Mouse (Mus musculus): ENCODE measurements around the gene 2010003K11Rik. TPM values are rescaled to one million over a fixed set of nuclear protein-coding genes. Genes with fewer than 3 reads are reported as not detected.
A peak's percentile ranks its signal among the peaks of the same experiment; 100 is the strongest.

Gene 2010003K11Rik
- polyA plus RNA-seq, 1 experiment from 2014 or later, result not detected

DNA sequence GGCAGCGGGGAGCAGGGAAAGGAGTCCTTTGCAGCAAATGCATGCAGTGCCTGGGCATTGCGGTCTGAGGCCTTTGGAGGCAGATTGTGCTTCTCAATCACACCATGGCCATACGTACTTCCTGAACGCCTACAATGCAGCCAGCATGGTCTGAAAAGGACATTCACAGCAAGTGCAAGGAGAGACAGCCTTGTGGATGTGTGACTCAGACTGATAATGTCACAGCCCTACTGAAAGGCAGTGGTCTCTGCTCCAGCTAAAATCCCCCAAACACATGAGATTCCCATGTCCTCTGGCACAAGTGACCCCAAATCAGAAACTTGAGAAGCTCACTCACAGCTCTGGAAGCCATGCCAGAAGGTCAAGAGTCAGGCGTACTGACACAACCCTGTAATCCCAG lies 2.6 kb downstream of the 2010003K11Rik start:
- 77% methylated on average over 5 of the region's 5 CpGs for WGBS
- no peak for ATAC-seq (ENCODE audit: borderline replicate concordance, extremely low read depth, low FRiP score, low TSS enrichment)

DNA sequence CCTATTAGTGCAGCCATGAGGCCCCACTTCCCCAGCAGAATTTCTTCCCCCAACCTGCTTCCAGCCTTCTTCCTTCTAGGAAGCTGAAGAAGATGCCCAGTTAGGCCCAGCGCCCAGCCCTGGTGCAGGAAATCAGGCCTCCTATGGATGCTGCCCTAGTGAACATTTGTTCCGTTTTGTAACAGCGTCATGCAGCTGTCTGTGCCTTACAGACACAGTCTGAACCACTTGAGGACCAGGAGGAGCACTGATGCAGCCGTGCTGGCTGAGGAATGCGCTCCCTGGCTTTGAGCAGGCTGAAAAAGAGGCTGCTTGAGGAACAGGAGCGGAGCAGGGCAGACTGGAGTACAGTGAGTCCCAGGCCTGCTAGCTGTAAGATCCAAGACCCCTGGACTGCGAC lies 3.7 kb downstream of the 2010003K11Rik start:
- H3K27me3 ChIP-seq, result no peaks in the 10 kb centered on the region
- H3K9ac ChIP-seq, result no peak overlapping the region
- H3K4me3 ChIP-seq, result no peak overlapping the region
- ATAC-seq (ENCODE audit: borderline replicate concordance, extremely low read depth, low FRiP score, low TSS enrichment), result no peak
- H3K4me2 ChIP-seq, result no peak overlapping the region
- peaks cover 7% of the 10 kb centered on the region; the same call in 1 of the 2 replicates for H3K4me1 ChIP-seq
- no peaks in the 10 kb centered on the region for H3K9me3 ChIP-seq
- H3K36me3 ChIP-seq, result no peaks in the 10 kb centered on the region
- WGBS, result 54% methylated on average over 7 of the region's 7 CpGs
- no peak overlapping the region for H3K27ac ChIP-seq

More for the DNA sequence above, 2.6 kb downstream of the 2010003K11Rik start:
- no peaks in the 10 kb centered on the region for H3K9me3 ChIP-seq
- H3K4me3 ChIP-seq, result no peak overlapping the region
- H3K36me3 ChIP-seq, result no peaks in the 10 kb centered on the region
- peaks cover 7% of the 10 kb centered on the region; the same call in 1 of the 2 replicates for H3K4me1 ChIP-seq
- H3K9ac ChIP-seq, result no peak overlapping the region
- H3K27me3 ChIP-seq, result no peaks in the 10 kb centered on the region
- no peak overlapping the region for H3K4me2 ChIP-seq
- no peak overlapping the region for H3K27ac ChIP-seq

DNA sequence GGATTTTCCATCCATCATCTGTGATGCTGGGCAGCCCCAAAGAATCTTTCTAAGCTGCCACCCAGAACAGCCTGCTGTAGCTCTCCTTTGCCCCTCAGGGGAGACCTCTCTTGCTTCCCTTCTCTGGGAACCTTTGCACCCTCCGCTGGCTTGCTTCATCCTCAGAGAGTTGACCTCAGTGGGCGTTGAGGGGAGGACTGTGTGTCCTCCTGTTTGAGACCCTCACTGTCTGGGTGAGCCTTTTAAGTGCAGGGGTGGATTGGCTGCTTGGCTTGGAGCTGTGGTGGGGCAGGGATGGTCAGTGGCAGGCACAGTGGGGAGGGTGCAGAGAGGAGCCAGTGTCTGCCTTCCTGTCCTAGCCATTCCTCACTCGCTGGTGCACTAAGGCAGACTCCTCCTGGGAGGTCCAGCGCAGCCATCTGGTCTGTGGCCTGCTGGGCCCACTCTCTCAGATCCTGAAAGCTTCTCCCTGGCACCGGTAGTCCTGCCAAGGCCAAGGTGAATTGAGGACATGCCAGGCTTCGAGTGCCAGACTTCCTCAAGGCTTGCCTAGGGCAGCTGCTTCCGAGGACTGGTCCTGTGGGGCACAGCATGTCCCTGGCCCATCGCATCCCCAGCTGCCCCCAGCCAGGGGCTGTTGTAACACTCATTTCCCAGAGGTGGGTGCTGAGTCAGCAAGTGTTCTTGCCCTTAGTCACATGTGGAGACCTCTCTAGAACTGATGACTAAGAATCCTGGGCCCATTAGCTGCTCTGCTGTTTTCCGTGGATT lies 5.7 kb downstream of the 2010003K11Rik start:
- Histone ChIP-seq H3K9ac (no peak overlapping the region), H3K27ac (no peak overlapping the region), H3K4me1 (peaks cover 10% of the 10 kb centered on the region), H3K4me3 (no peak overlapping the region), H3K9me3 (no peaks in the 10 kb centered on the region), H3K27me3 (no peaks in the 10 kb centered on the region), H3K4me2 (no peak overlapping the region), H3K36me3 (no peaks in the 10 kb centered on the region)
- ATAC-seq (ENCODE audit: borderline replicate concordance, extremely low read depth, low FRiP score, low TSS enrichment), result no peak
- WGBS, result 54% methylated on average over 9 of the region's 9 CpGs

DNA sequence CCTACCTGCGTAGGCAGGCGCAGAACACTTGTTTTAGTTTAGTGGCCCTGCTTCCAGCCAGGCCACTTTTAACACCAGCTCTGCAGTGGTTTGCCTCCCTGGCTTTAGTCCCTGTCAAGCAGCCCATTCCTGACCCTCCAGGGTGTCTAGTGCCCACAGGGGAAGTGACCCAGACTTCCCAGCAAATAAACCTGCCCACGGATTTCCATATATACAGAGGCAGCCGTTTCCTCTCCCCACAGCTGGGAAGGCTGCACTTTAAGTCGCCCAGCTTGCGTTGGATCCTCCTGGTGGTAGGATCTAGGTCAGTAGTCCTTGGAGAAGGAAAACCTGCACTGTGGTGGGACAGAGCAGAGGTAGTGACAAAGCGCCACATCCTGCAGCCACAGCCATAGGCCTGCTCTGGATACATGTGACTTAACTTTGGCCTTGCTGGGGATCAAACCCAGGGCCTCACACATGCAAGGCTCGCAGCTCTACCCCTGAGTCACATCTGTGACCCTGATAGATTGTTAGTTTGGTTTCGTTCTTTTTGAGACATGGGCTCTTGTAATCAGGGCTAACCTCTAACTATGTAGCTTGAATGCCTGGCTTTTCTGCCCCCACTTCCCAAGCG lies 7.2 kb downstream of the 2010003K11Rik start:
- H3K27ac ChIP-seq, result no peak overlapping the region
- H3K9ac ChIP-seq, result no peak overlapping the region
- H3K36me3 ChIP-seq, result no peaks in the 10 kb centered on the region
- H3K27me3 ChIP-seq, result no peaks in the 10 kb centered on the region
- no peak overlapping the region for H3K4me2 ChIP-seq
- H3K4me3 ChIP-seq, result no peak overlapping the region
- 53% methylated on average over 10 of the region's 10 CpGs for WGBS
- no peak for ATAC-seq (ENCODE audit: borderline replicate concordance, extremely low read depth, low FRiP score, low TSS enrichment)
- no peaks in the 10 kb centered on the region for H3K9me3 ChIP-seq
- peaks cover 12% of the 10 kb centered on the region; the same call in 1 of the 2 replicates for H3K4me1 ChIP-seq

DNA sequence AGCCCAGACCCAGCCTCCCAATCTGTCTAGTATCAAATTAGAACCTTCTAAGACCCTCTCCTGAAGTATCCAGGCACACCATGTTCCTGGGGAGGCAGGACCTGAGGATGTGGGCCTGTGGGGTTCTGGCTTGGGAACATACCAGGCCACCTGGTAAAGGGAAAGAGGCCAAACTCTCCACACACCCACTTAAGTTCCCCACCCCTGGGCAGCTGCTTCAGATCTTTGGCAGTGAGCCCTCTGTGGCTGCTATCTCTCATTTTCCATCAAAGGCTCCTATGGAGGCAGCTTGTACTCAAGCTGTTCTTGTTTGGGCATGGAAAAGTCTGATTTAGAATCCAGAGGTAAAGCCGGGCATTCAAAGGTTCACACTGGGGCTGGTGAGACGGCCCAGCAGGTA lies 10.5 kb downstream of the 2010003K11Rik start:
- peak overlapping the region; percentile 64 for H3K27ac ChIP-seq
- WGBS, result 42% methylated on average over 2 of the region's 2 CpGs

DNA sequence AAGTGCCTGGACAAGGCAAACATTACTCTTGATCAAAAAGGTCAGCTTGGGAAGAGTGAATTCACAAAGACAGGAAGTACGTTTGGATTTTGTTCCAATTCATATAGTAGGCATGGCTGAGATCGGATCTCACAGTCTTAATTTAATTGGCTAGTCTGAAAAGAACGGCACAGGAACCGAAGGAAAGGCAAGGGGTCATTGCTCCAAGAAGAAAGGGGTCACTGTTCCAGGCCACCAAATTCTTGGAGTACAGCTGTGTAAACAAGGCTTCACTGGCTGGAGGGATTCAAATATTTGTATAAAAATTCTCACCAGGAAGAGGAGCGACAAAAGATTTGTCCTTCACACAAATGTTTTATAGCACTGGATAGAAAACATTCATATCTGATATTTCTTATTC lies 13.4 kb downstream of the 2010003K11Rik start:
- ATAC-seq (ENCODE audit: borderline replicate concordance, extremely low read depth, low FRiP score, low TSS enrichment), result no peak
- H3K27ac ChIP-seq, result peak overlapping the region; percentile 53
- 10% methylated on average over 5 of the region's 5 CpGs for WGBS

More for the DNA sequence above, 10.5 kb downstream of the 2010003K11Rik start:
- H3K27me3 ChIP-seq, result no peaks in the 10 kb centered on the region
- no peak overlapping the region for H3K9ac ChIP-seq
- peaks cover 18% of the 10 kb centered on the region for H3K4me1 ChIP-seq
- H3K9me3 ChIP-seq, result no peaks in the 10 kb centered on the region
- H3K4me3 ChIP-seq, result no peak overlapping the region
- no peaks in the 10 kb centered on the region for H3K36me3 ChIP-seq
- ATAC-seq (ENCODE audit: borderline replicate concordance, extremely low read depth, low FRiP score, low TSS enrichment), result 0 out of 2 replicates have a peak, but pooled peaks have one; percentile 10
- no peak overlapping the region for H3K4me2 ChIP-seq

DNA sequence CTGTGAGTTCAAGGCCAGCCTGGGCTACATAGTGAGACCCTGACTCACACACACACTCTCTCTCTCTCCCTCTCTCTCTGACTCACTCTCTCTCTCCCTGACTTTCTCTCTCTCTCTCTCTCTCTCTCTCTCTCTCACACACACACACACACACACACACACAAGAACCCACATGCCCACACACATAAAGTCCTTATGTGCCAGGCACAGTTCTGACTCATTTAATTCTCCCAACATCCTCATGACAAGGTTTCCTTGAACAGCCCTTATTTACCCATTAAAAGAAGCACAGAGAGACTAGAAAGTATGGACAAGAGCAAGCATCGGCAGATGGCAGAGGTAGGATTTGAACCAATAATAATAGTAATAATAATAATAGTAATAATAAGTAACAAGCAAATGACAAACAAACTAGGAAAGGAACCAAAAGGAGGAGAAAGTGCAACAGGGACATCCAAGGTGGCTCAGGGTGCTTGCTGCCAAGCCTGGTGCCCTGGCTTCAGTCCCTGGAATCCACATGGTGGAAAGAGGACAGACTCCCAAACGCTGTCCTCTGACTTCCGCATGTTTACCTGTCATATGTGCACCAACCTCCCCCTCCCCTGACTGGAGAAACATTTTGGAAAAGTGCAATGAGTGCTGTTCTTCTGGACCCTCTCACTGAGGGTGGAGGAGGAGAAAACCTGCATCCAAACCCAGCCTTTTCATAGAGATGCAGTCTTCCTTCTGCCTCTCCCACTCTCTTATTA lies 16.1 kb downstream of the 2010003K11Rik start:
- Histone ChIP-seq H3K9ac (no peak overlapping the region), H3K4me3 (no peak overlapping the region), H3K4me2 (no peak overlapping the region), H3K9me3 (no peaks in the 10 kb centered on the region), H3K4me1 (peaks cover 15% of the 10 kb centered on the region), H3K36me3 (no peaks in the 10 kb centered on the region), H3K27me3 (peaks cover under 1% of the 10 kb centered on the region; the same call in 1 of the 2 replicates), H3K27ac (no peak overlapping the region)
- WGBS, result 78% methylated on average over 3 of the region's 3 CpGs
- ATAC-seq (ENCODE audit: borderline replicate concordance, extremely low read depth, low FRiP score, low TSS enrichment), result no peak

More for the DNA sequence above, 13.4 kb downstream of the 2010003K11Rik start:
- H3K27me3 ChIP-seq, result no peaks in the 10 kb centered on the region
- peaks cover 18% of the 10 kb centered on the region for H3K4me1 ChIP-seq
- H3K36me3 ChIP-seq, result no peaks in the 10 kb centered on the region
- no peaks in the 10 kb centered on the region for H3K9me3 ChIP-seq
- no peak overlapping the region for H3K9ac ChIP-seq
- no peak overlapping the region for H3K4me3 ChIP-seq
- no peak overlapping the region for H3K4me2 ChIP-seq

DNA sequence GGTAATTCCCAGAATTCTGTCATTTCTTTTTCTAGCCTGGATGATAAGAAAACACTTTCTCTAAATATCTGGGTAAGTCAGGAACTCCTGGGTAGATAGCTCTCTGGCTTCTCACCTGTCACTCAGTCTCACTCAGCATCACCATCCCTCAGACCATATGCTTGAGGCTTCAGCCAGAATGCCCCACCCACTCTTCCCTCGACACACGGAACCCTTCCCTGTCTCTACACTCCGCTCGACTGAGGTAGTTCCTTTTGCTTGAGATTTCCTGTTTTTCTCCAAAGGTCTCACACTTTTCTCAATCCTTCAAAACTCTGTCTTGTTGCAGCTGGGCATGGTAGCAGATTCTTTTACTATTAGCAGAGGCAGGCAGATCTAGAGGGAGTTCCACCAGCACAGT lies 17.1 kb downstream of the 2010003K11Rik start:
- Histone ChIP-seq H3K4me1 (peaks cover 21% of the 10 kb centered on the region), H3K27ac (no peak overlapping the region), H3K9me3 (no peaks in the 10 kb centered on the region), H3K27me3 (peaks cover 10% of the 10 kb centered on the region), H3K9ac (no peak overlapping the region), H3K36me3 (no peaks in the 10 kb centered on the region), H3K4me2 (no peak overlapping the region), H3K4me3 (no peak overlapping the region)
- 27% methylated on average over 4 of the region's 4 CpGs for WGBS
- no peak for ATAC-seq (ENCODE audit: borderline replicate concordance, extremely low read depth, low FRiP score, low TSS enrichment)

DNA sequence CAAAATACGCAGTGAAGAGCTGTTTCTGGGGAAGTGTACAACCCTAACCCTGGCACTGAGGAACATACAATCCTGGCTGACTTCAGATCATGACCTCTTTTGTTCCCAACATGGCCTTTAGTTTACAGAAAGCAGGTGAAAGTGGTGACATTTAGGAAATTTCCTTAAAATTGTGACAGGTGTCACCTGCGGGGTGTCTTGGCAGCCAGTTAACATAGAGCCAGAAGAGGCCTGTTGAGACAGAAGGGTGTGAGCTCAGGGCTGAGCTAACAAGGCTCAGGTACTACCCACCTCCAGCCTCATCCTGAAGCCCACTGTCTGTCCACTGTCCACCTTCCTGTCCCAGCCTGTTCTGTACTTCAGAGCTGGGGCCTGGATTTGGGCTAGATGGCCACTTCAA lies 18.3 kb downstream of the 2010003K11Rik start:
- Histone ChIP-seq H3K27me3 (peaks cover 23% of the 10 kb centered on the region), H3K4me1 (peaks cover 23% of the 10 kb centered on the region), H3K36me3 (no peaks in the 10 kb centered on the region), H3K4me2 (no peak overlapping the region), H3K9me3 (no peaks in the 10 kb centered on the region), H3K9ac (no peak overlapping the region), H3K4me3 (no peak overlapping the region), H3K27ac (no peak overlapping the region)
- 76% methylated on average over 2 of the region's 2 CpGs for WGBS
- no peak for ATAC-seq (ENCODE audit: borderline replicate concordance, extremely low read depth, low FRiP score, low TSS enrichment)

DNA sequence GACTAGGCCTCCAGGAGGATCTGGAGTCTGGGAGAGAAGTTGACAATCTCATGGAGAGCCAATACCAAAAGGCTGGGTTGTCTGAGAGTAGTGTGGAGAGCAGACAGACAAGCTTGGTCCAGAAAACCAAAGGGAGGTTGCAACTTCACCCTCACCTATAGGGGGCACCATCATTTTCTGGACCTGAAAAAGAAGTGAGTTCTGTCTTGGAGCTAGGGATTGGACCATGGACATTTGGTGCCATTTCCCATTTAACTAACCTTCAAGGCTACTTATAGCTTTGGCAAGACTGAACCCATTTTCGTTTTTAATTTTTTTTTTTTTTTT lies 20.2 kb downstream of the 2010003K11Rik start:
- H3K9ac ChIP-seq, result no peak overlapping the region
- H3K36me3 ChIP-seq, result no peaks in the 10 kb centered on the region
- no peak overlapping the region for H3K27ac ChIP-seq
- H3K4me1 ChIP-seq, result peaks cover 18% of the 10 kb centered on the region
- H3K27me3 ChIP-seq, result peaks cover 28% of the 10 kb centered on the region
- H3K4me2 ChIP-seq, result peak overlapping the region; percentile 100
- 26% methylated on average over 1 of the region's 1 CpGs for WGBS
- no peak for ATAC-seq (ENCODE audit: borderline replicate concordance, extremely low read depth, low FRiP score, low TSS enrichment)
- H3K4me3 ChIP-seq, result no peak overlapping the region
- no peaks in the 10 kb centered on the region for H3K9me3 ChIP-seq

DNA sequence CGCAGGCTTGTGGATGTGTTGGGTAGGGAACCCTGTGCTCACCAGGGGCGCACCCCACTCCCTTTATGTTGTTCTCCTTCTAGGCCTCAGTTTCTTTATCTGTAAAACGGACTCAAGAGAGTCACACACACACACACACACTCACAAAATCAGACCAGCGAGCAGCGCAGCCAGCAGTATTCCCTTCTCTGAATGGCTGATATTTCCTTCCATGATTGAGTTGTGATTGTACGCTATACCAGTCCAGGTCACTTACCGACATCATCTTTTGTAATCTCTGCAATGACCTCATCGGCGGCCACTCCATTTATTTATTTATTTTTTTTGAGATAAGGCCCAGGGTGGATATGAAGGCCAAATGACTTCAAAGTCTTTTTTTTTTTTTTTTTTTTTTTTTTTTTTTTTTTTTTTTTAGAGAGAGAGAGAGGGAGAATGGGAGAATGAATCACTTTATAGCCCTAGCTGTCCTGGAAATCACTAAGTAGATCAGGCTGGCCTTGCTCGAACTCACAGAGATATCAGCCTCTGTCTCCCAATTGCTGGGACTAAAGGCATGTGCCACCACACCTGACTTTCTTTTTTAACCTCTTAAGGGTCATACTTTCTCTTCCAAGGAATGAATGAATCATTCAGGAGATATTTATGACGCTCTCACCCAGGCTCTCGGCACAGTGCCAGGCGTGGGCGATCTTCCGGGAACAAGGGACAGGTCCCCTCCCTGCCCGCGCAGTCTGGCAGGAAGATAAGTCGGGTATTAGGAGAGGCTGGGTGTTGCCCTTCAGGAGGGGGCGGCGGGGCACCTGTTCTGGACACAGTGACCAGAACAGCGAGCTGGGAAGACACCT lies 20.8 kb downstream of the 2010003K11Rik start, which contains the start of gene Syt12:
Gene Syt12 (minus strand): TSS at position 103 of the 845 bp plus-strand sequence.
- Histone ChIP-seq H3K9ac (peak within 1 kb of the TSS; percentile 52), H3K36me3 (no peaks in the 10 kb centered on the region), H3K27ac (no peak within 1 kb of the TSS), H3K9me3 (no peaks in the 10 kb centered on the region), H3K4me3 (peak within 1 kb of the TSS; percentile 57), H3K4me2 (peak within 1 kb of the TSS; percentile 100), H3K4me1 (peaks cover 18% of the 10 kb centered on the region), H3K27me3 (peaks cover 28% of the 10 kb centered on the region)
- no peak for ATAC-seq (ENCODE audit: borderline replicate concordance, extremely low read depth, low FRiP score, low TSS enrichment)
- 9% methylated on average over 21 of the region's 21 CpGs for WGBS

All from lung, embryonic 15.5 days (tissue).